Mouse (Mus musculus) erythroblast, embryonic 14.5 days (primary cell): ENCODE results near the gene Gm28557. TPM values are rescaled to one million over a fixed set of nuclear protein-coding genes. Genes with fewer than 3 reads are reported as not detected.
A peak's percentile ranks its signal among the peaks of the same experiment; 100 is the strongest.
"Not testable (repeated sequence)": the region's sequence is repeated elsewhere in the genome, so short reads cannot be mapped to it uniquely, and the experiment has no call there.

Source experiments
- H3K27me3 ChIP-seq: 2 replicates; pipeline ENCODE4 v1.6.1; 2012; ENCODE audit warnings: inconsistent platforms; ENCODE audit not compliant: control insufficient read depth
- H3K36me3 ChIP-seq: 2 replicates; pipeline ENCODE4 v1.6.1; 2012; ENCODE audit warnings: mild to moderate bottlenecking, inconsistent platforms; ENCODE audit not compliant: control insufficient read depth
- H3K4me1 ChIP-seq: 2 replicates; pipeline ENCODE4 v1.6.1; 2012; ENCODE audit warnings: inconsistent platforms; ENCODE audit not compliant: control insufficient read depth
- H3K4me3 ChIP-seq: replicated peaks from 2 replicates; pipeline ENCODE3; 2012; ENCODE audit warnings: moderate library complexity, mild to moderate bottlenecking, inconsistent platforms
- H3K9me3 ChIP-seq: 2 replicates; pipeline ENCODE4 v1.6.1; 2012; ENCODE audit warnings: low read length, inconsistent platforms, mixed read lengths; ENCODE audit not compliant: control insufficient read depth
- GATA1 ChIP-seq: IDR thresholded peaks from 2 replicates; pipeline ENCODE4 v1.6.1; 2012; ENCODE audit warnings: low read length, inconsistent platforms, mixed read lengths
- TAL1 ChIP-seq: IDR thresholded peaks from 3 replicates; pipeline ENCODE4 v1.6.1; 2012; ENCODE audit warnings: low read length, inconsistent platforms, mixed read lengths
- polyA plus RNA-seq: library from polyadenylated mRNA; stranded (reverse); fragments of >175 nt; gene quantifications from 2 replicates; pipeline ENCODE4 v1.2.3, GENCODE M21; 2012

Gm28557 gene
- 0.04 TPM in 1 of 2 replicates, not detected in the other for polyA plus RNA-seq

DNA sequence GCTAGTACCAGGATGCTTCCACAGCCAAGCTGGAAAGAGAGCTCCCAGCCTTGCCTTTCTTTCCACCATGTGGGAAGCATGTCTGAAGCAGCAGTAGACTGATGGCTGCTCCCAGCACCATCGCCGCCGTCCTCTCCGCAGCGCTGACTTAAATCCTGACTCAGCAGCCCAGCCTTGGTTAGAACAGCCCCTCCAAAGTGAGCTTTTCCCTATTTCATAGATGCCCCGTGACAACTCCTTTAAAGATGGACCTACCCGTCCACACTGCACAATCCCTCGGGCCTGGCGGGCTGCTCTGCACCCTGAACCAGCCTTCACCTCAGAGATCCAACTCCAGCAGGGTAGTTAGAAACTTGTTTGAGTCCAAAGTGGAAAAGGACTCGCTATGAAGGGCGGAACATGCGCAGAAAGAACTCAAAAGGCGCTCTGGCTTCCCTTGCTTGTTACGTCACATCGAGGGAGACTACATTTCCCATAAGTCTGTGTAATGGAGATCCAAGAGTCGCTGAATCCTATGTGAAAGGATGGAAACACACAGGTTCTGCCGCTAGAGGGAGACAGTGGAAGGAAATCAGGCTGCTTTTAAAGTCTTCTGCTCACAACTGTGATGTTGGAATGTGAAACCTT is at the start of gene Gm28557:
Gene Gm28557 (minus strand): TSS at position 411 of the 627 bp plus-strand sequence.
- TF ChIP-seq TAL1 (no peak), GATA1 (no peak)
- Histone ChIP-seq H3K9me3 (peaks cover 8% of the 10 kb centered on the region), H3K4me1 (peaks cover 24% of the 10 kb centered on the region), H3K4me3 (peak within 1 kb of the TSS; percentile 83), H3K27me3 (peaks cover 3% of the 10 kb centered on the region; the same call in 1 of the 2 replicates), H3K36me3 (peaks cover 10% of the 10 kb centered on the region)

DNA sequence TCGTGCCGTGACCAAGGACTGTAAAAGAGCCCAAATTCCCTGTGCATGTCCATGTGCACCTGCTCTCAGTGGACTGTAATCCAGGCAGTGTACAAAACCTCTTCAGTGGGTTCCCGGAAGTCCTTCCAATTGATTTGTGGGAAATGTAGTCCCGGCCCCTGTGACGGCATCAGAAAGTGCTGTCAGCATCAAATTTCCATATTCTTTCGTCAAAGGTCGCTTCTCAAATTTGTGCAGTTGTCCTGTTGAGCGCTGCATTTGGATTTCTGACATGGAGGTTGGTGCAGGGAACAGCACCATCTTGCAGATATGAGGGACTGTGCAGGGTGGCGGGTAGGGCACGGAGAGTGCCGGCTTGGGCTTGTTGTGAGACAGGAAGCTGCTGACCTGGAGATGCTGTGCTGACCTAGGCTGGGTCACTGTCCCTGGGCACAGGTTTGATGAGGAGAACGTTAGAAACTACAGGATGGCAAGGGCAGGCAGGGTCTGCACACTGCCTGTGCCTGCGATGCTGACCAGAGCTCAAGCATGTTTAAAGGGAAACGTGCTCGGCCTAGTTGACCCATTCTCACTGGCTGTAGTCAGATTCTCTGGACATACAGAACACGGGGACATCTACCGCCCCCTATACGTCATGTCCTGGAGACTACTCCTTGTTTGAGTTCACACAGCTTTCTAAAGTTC is 19.8 kb upstream of the Gm28557 start:
- Histone ChIP-seq H3K4me1 (peaks cover 6% of the 10 kb centered on the region), H3K9me3 (no peaks in the 10 kb centered on the region), H3K27me3 (no peaks in the 10 kb centered on the region), H3K36me3 (no peaks in the 10 kb centered on the region), H3K4me3 (peak overlapping the region; percentile 70)
- TF ChIP-seq TAL1 = no peak
- TF ChIP-seq GATA1 = no peak

DNA sequence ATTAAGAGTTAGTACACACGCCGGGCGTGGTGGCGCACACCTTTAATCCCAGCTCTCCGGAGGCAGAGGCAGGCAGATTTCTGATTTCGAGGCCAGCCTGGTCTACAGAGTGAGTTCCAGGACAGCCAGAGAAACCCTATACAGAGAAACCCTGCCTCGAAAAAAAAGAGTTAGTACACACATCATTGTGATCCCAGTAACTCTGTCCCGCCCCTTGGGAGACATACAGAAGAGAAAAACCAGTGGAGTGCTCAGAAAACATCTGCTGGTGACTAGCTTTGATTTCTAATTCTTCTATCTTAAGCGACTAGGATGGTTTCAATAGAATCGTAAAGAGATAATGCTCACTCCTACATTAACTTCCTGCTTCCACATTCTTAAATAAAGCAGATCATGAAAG is 19.1 kb upstream of the Gm28557 start:
- H3K9me3 ChIP-seq, H3K4me3 ChIP-seq, H3K36me3 ChIP-seq, H3K4me1 ChIP-seq, H3K27me3 ChIP-seq: not testable (repeated sequence)

DNA sequence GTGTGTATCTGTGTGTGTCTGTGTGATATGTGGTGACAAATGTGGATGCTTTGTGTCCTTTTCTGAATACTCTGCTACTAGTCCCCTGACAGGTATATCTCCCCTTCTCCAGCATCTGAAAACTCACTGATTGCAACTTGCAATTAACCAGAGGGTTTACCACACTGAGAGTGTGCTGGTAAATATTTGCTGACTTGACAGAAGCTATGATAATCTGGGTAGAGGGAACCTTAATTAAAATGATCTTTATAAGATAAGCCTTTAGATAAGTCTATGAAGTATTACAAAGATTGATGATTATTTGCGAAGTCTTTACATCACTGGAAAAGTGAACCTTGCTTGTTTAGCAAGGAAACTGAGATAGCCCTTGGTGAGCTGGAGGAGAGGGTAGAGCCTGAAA is 16.1 kb upstream of the Gm28557 start:
- Histone ChIP-seq H3K27me3 (no peaks in the 10 kb centered on the region), H3K4me3 (no peak overlapping the region), H3K36me3 (no peaks in the 10 kb centered on the region), H3K4me1 (peaks cover 6% of the 10 kb centered on the region), H3K9me3 (no peaks in the 10 kb centered on the region)
- TF ChIP-seq TAL1 (no peak), GATA1 (no peak)

DNA sequence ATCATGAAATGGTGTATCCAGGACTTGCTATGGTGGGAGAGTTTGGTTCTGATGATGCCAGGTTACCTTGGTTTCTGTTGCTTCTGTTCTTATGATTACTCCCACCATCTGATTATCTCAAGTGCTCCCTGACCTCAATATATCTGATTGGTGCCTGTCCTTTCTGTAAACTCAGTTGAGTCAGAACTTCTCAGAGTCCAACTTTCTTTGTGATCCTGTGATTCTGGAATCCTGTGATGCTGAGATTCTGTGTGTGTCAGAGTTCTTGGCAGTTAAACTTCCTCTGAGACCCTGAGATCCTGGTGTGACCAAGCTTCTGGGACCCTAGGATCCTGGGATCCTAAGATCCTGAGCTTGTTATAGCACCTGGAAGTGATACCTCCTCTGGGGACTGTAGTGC is 13.0 kb upstream of the Gm28557 start, which contains the start of gene Zfp759:
Gene Zfp759 (plus strand): TSS at position 301 of the 400 bp plus-strand sequence.
- not testable (repeated sequence) for H3K27me3 ChIP-seq, H3K9me3 ChIP-seq, H3K36me3 ChIP-seq, H3K4me1 ChIP-seq, H3K4me3 ChIP-seq

DNA sequence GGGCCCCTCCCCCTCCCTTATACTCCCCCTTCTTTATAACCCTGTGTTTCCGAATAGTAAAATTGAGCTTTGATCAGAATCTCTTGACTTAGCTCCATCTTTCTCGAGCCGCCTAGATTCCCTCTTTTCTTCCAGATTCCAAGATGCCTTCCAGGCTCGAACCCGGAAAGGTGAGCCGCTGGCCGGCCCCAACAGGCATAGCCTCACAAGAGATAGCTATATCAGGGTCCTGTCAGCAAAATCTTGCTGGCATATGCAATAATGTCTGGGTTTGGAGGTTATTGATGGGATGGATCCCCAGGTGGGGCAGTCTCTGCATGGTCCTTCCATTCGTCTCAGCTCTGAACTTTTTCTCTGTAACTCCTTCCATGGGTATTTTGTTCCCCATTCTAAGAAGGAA is 7.8 kb upstream of the Gm28557 start, which contains the start of gene Rslcan18:
Gene Rslcan18 (minus strand): TSS at position 101 of the 400 bp plus-strand sequence.
- H3K4me3 ChIP-seq, H3K27me3 ChIP-seq, H3K36me3 ChIP-seq, H3K9me3 ChIP-seq, H3K4me1 ChIP-seq: not testable (repeated sequence)

DNA sequence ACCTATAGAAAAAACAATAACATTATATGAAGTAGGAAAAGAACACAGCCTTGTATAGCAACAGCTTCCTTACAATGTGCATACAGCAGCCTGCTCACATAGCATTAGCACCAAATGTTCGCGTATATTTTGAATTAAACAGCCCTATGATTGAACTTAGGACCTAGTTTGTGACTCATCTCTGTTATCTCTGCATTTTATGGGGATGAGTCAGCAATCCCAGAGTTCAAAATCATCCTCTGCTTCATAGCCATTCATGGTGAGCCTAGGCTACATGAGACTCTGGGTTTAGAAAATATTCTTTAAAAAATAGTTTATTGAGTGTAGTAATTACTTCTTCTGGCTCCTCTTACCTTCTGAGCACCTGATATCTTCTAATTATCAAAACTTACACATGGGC is 4.9 kb upstream of the Gm28557 start:
- TF ChIP-seq TAL1 = no peak
- no peak overlapping the region for H3K4me3 ChIP-seq
- peaks cover 7% of the 10 kb centered on the region for H3K4me1 ChIP-seq
- H3K9me3 ChIP-seq = peaks cover 7% of the 10 kb centered on the region
- H3K36me3 ChIP-seq = no peaks in the 10 kb centered on the region
- peaks cover 3% of the 10 kb centered on the region; the same call in 1 of the 2 replicates for H3K27me3 ChIP-seq

DNA sequence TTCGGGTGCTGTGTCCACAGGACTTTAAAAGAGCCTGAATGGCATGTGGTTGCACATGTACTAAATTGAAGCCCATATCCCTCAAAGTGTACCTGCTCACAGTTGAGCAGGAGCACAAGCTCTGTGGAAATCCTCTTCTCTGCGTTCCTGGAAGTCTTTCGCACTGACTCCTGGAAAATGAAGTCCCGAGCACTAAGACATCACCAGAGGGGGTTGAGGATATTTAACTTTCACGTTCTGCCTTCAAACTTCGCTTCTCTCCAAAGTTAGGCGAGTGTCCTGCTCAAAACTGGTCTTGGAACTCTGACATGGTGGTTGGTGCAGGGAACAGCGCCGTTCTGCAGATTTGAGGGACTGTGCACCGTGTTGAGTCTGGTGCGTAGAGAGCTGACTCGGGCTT is 3.7 kb upstream of the Gm28557 start:
- H3K27me3 ChIP-seq = peaks cover 3% of the 10 kb centered on the region; the same call in 1 of the 2 replicates
- H3K9me3 ChIP-seq = peaks cover 7% of the 10 kb centered on the region
- H3K36me3 ChIP-seq = no peaks in the 10 kb centered on the region
- TF ChIP-seq TAL1 (no peak), GATA1 (no peak)
- H3K4me3 ChIP-seq = no peak overlapping the region
- H3K4me1 ChIP-seq = peaks cover 16% of the 10 kb centered on the region

DNA sequence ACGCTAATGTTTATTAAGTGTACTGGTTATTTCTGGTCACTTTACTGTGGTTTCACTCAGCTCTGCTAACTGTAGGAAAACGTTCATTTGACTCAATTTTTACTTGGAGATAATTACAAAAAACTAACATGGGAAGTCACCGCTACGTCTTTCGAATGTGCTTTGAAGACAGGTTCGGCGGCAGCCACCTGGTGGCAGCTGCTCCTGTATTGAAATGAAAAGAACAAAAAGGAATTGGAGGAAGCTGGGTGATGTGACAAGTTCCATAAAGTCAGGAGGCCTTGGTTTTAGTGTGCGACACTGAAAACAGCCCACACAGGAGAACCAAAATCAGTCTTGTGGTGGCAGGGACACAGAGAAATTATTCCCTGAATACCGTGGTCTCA is 410 bp upstream of the Gm28557 start:
- peaks cover 3% of the 10 kb centered on the region; the same call in 1 of the 2 replicates for H3K27me3 ChIP-seq
- peaks cover 10% of the 10 kb centered on the region for H3K36me3 ChIP-seq
- H3K4me3 ChIP-seq = peak overlapping the region; percentile 83
- TF ChIP-seq TAL1 = no peak
- no peak for TF ChIP-seq GATA1
- peaks cover 8% of the 10 kb centered on the region for H3K9me3 ChIP-seq
- peaks cover 24% of the 10 kb centered on the region for H3K4me1 ChIP-seq

DNA sequence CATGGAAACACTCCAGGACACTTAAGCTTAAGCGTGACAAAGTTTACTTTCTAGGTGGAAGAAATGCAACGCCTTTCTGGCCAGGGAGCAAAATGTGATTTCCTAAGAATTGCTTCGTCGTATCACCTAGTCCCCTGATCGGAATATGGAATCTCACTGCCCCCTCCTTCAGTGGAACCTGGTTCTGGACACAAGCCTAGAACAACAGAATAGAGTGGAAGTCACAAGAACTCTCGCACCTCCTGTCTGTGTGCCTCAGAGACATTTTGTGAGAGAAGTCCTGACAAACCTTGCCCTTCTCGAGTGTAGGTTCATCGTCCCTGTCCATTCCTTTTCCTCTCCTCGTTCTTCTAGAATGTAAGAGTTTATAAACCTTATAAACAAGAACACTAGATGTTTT is 723 bp downstream of the Gm28557 start:
- TF ChIP-seq GATA1 (no peak), TAL1 (no peak)
- peak overlapping the region; percentile 83 for H3K4me3 ChIP-seq
- H3K4me1 ChIP-seq = peaks cover 24% of the 10 kb centered on the region
- peaks cover 3% of the 10 kb centered on the region; the same call in 1 of the 2 replicates for H3K27me3 ChIP-seq
- peaks cover 8% of the 10 kb centered on the region for H3K9me3 ChIP-seq
- H3K36me3 ChIP-seq = peaks cover 10% of the 10 kb centered on the region
